In genomic region chr13:73160289-73160688, GRCm38 (mm10) we compare ENCODE assay signal across 8 mouse cellular contexts.
DNase-seq lines count a peak whose midpoint lies in the region; ATAC-seq and TF ChIP-seq lines count a peak whose summit lies in the region.

No protein-coding gene starts in this region.

- TF ChIP-seq POLR2A in CH12.LX (IDR thresholded peaks at IDR 0.05; ENCODE audit: low read depth, low read length) = no peak
- TF ChIP-seq POLR2A in thymus, adult 2 months (IDR thresholded peaks at IDR 0.05; ENCODE audit: control insufficient read depth, extremely low read depth, insufficient read depth, low read length, poor library complexity) = no peak

- peak; percentile 83 for ATAC-seq in cerebellum, adult (ENCODE audit: insufficient number of reproducible peaks, low FRiP score, low TSS enrichment)
- peak; percentile 93 for ATAC-seq in forebrain, embryonic 14.5 days
- ATAC-seq in heart, postnatal 0 days (ENCODE audit: insufficient read depth, low read depth) = peak; percentile 99
- ATAC-seq in liver, embryonic 14.5 days (ENCODE audit: insufficient read depth) = no peak
- ATAC-seq in neural tube, embryonic 14.5 days (ENCODE audit: low read depth) = peak; percentile 97

- no peaks in the 10 kb centered on the region for H3K36me3 ChIP-seq in CH12.LX (replicated peaks in 1 of 2; ENCODE audit: control insufficient read depth in 1 of 2, insufficient read depth in 1 of 2, low read length in 1 of 2)
- H3K36me3 ChIP-seq in forebrain, embryonic 14.5 days (ENCODE audit: control insufficient read depth, insufficient read depth, low read length) = no peaks in the 10 kb centered on the region
- H3K36me3 ChIP-seq in heart, postnatal 0 days (replicated peaks; ENCODE audit: control insufficient read depth, insufficient read depth, low read length) = no peaks in the 10 kb centered on the region
- no peaks in the 10 kb centered on the region for H3K36me3 ChIP-seq in liver, embryonic 14.5 days (replicated peaks; ENCODE audit: control insufficient read depth, insufficient read depth, low read depth)
- no peaks in the 10 kb centered on the region for H3K36me3 ChIP-seq in neural tube, embryonic 14.5 days (ENCODE audit: control insufficient read depth, insufficient read depth, low read length)
- no peaks in the 10 kb centered on the region for H3K36me3 ChIP-seq in thymus, adult 2 months (ENCODE audit: control insufficient read depth, insufficient read depth, low read length)

- H3K4me1 ChIP-seq in CH12.LX (ENCODE audit: control insufficient read depth in 1 of 2, insufficient read depth in 2 of 2) = no peaks in the 10 kb centered on the region; a peak in 1 of 4 replicates
- peaks cover 9% of the 10 kb centered on the region; the same call in 1 of the 2 replicates for H3K4me1 ChIP-seq in forebrain, embryonic 14.5 days (ENCODE audit: control insufficient read depth, insufficient read depth, low read length)
- H3K4me1 ChIP-seq in heart, postnatal 0 days (ENCODE audit: control insufficient read depth, insufficient read depth) = peaks cover 3% of the 10 kb centered on the region; the same call in 1 of the 2 replicates
- no peaks in the 10 kb centered on the region for H3K4me1 ChIP-seq in liver, embryonic 14.5 days (replicated peaks; ENCODE audit: control insufficient read depth in 2 of 2, insufficient read depth in 2 of 2, low read length in 1 of 2)
- H3K4me1 ChIP-seq in neural tube, embryonic 14.5 days (ENCODE audit: control insufficient read depth, insufficient read depth, low read length) = 0 out of 2 replicates have a peak, but pooled peaks cover 3% of the 10 kb centered on the region
- no peaks in the 10 kb centered on the region; the same call in 1 of the 2 replicates for H3K4me1 ChIP-seq in thymus, adult 2 months (replicated peaks; ENCODE audit: control insufficient read depth, insufficient read depth, low read length)

- peak; percentile 40 to 60; a peak in 3 of 4 replicates for TF ChIP-seq CTCF in CH12.LX (conservative IDR thresholded peaks at IDR 0.05 in 1 of 2, IDR thresholded peaks at IDR 0.05 in 1 of 2; ENCODE audit: low read depth in 2 of 2, low read length in 2 of 2)
- peak; percentile 89; the same call in 1 of the 2 replicates for TF ChIP-seq CTCF in heart, postnatal 0 days (IDR thresholded peaks at IDR 0.05; ENCODE audit: low read depth)
- peak; percentile 93 for TF ChIP-seq CTCF in liver, embryonic 14.5 days (IDR thresholded peaks at IDR 0.05; ENCODE audit: low read depth)
- peak; percentile 91 for TF ChIP-seq CTCF in thymus, adult 2 months (IDR thresholded peaks at IDR 0.05; ENCODE audit: borderline replicate concordance, control insufficient read depth, extremely low read depth, insufficient read depth, low read length, poor library complexity)

- peak; percentile 53 for DNase-seq in CH12.LX (ENCODE audit: extremely low read depth)
- DNase-seq in forebrain, embryonic 14.5 days (ENCODE audit: low spot score) = peak; percentile 87
- DNase-seq in heart, postnatal 0 days (ENCODE audit: low spot score) = peak; percentile 87
- peak; percentile 85 to 91 for DNase-seq in kidney, postnatal 36 days
- no peak for DNase-seq in liver, embryonic 14.5 days (ENCODE audit: low read depth in 3 of 3, low spot score in 3 of 3)
- peak; percentile 30 for DNase-seq in thymus, adult 2 months

- H3K9me3 ChIP-seq in CH12.LX (replicated peaks; ENCODE audit: low read length) = no peaks in the 10 kb centered on the region
- no peaks in the 10 kb centered on the region for H3K9me3 ChIP-seq in forebrain, embryonic 14.5 days (replicated peaks; ENCODE audit: control insufficient read depth, low read length)
- no peaks in the 10 kb centered on the region for H3K9me3 ChIP-seq in heart, postnatal 0 days (replicated peaks; ENCODE audit: control insufficient read depth, low read length)
- H3K9me3 ChIP-seq in liver, embryonic 14.5 days (ENCODE audit: control insufficient read depth, low read length) = no peaks in the 10 kb centered on the region
- no peaks in the 10 kb centered on the region for H3K9me3 ChIP-seq in neural tube, embryonic 14.5 days (ENCODE audit: control insufficient read depth, low read length)

- H3K9ac ChIP-seq in CH12.LX (ENCODE audit: insufficient read depth, low read depth) = no peak overlapping the region
- H3K9ac ChIP-seq in forebrain, embryonic 14.5 days (ENCODE audit: low read length) = peak overlapping the region; percentile 41; the same call in 1 of the 2 replicates
- H3K9ac ChIP-seq in heart, postnatal 0 days (replicated peaks; ENCODE audit: low read depth, low read length) = no peak overlapping the region
- no peak overlapping the region for H3K9ac ChIP-seq in liver, embryonic 14.5 days (replicated peaks)
- H3K9ac ChIP-seq in neural tube, embryonic 14.5 days (replicated peaks; ENCODE audit: low read depth, low read length) = peak overlapping the region; percentile 4; the same call in 1 of the 2 replicates

- H3K79me2 ChIP-seq in CH12.LX (replicated peaks; ENCODE audit: control insufficient read depth, extremely low read depth, insufficient read depth, poor library complexity, severe bottlenecking) = no peaks in the 10 kb centered on the region

- no peak overlapping the region for H3K4me2 ChIP-seq in CH12.LX (ENCODE audit: insufficient read depth, low read depth, poor library complexity, severe bottlenecking)
- H3K4me2 ChIP-seq in forebrain, embryonic 14.5 days (ENCODE audit: low read length) = peak overlapping the region; percentile 53
- H3K4me2 ChIP-seq in heart, postnatal 0 days (ENCODE audit: low read depth, low read length) = peak overlapping the region; percentile 52
- H3K4me2 ChIP-seq in liver, embryonic 14.5 days (ENCODE audit: low read depth) = peak overlapping the region; percentile 27
- peak overlapping the region; percentile 44 for H3K4me2 ChIP-seq in neural tube, embryonic 14.5 days (ENCODE audit: low read depth, low read length)

- TF ChIP-seq RAD21 in CH12.LX (IDR thresholded peaks at IDR 0.05; ENCODE audit: low read depth, low read length) = peak; percentile 15

- H3K27me3 ChIP-seq in CH12.LX (replicated peaks) = peaks cover 25% of the 10 kb centered on the region
- no peaks in the 10 kb centered on the region for H3K27me3 ChIP-seq in forebrain, embryonic 14.5 days (replicated peaks; ENCODE audit: control insufficient read depth, insufficient read depth, low read length)
- H3K27me3 ChIP-seq in heart, postnatal 0 days (ENCODE audit: control insufficient read depth, insufficient read depth, low read length) = no peaks in the 10 kb centered on the region
- no peaks in the 10 kb centered on the region for H3K27me3 ChIP-seq in liver, embryonic 14.5 days (ENCODE audit: control insufficient read depth, insufficient read depth, low read length)
- H3K27me3 ChIP-seq in neural tube, embryonic 14.5 days (ENCODE audit: control insufficient read depth, insufficient read depth, low read length) = no peaks in the 10 kb centered on the region; the same call in 1 of the 2 replicates
- H3K27me3 ChIP-seq in thymus, adult 2 months (ENCODE audit: control insufficient read depth, insufficient read depth, low read length) = no peaks in the 10 kb centered on the region

- no peak for TF ChIP-seq EP300 in CH12.LX (IDR thresholded peaks at IDR 0.05; ENCODE audit: low read length)
- TF ChIP-seq EP300 in heart, postnatal 0 days (IDR thresholded peaks at IDR 0.05; ENCODE audit: low read depth) = no peak
- TF ChIP-seq EP300 in liver, embryonic 14.5 days (IDR thresholded peaks at IDR 0.05; ENCODE audit: low read depth) = no peak

- H3K4me3 ChIP-seq in CH12.LX (replicated peaks in 1 of 3; ENCODE audit: low read depth in 2 of 3, low read length in 2 of 3, poor library complexity in 1 of 3) = peak overlapping the region in 1 of 3 experiments; percentile 30
- H3K4me3 ChIP-seq in forebrain, embryonic 14.5 days (ENCODE audit: low read depth, low read length) = peak overlapping the region; percentile 20
- 0 out of 2 replicates have a peak overlapping the region, but pooled peaks have one; percentile 5 for H3K4me3 ChIP-seq in heart, postnatal 0 days (ENCODE audit: low read depth, low read length)
- H3K4me3 ChIP-seq in liver, embryonic 14.5 days (ENCODE audit: insufficient read depth in 1 of 2, low read depth in 2 of 2, low read length in 2 of 2) = no peak overlapping the region; a peak in 1 of 4 replicates
- peak overlapping the region; percentile 25 for H3K4me3 ChIP-seq in neural tube, embryonic 14.5 days (ENCODE audit: low read depth, low read length)
- H3K4me3 ChIP-seq in thymus, adult 2 months (ENCODE audit: control insufficient read depth, insufficient read depth, low read length) = no peak overlapping the region

- WGBS in forebrain, embryonic 14.5 days = 2% methylated on average over 22 of the region's 22 CpGs
- under 1% methylated on average over 22 of the region's 22 CpGs for WGBS in heart, postnatal 0 days
- 3% methylated on average over 22 of the region's 22 CpGs for WGBS in liver, embryonic 14.5 days (ENCODE audit: insufficient replicate concordance)
- WGBS in neural tube, embryonic 14.5 days = 2% methylated on average over 22 of the region's 22 CpGs
- WGBS in thymus, adult 2 months = 5% methylated on average over 22 of the region's 22 CpGs

- H3K27ac ChIP-seq in CH12.LX (ENCODE audit: insufficient read depth, low read depth) = no peak overlapping the region
- no peak overlapping the region for H3K27ac ChIP-seq in forebrain, embryonic 14.5 days (ENCODE audit: low read depth, low read length)
- H3K27ac ChIP-seq in heart, postnatal 0 days (ENCODE audit: low read depth) = no peak overlapping the region
- H3K27ac ChIP-seq in liver, embryonic 14.5 days = no peak overlapping the region
- H3K27ac ChIP-seq in neural tube, embryonic 14.5 days (ENCODE audit: low read depth, low read length) = no peak overlapping the region
- no peak overlapping the region for H3K27ac ChIP-seq in thymus, adult 2 months (ENCODE audit: control insufficient read depth, insufficient read depth, low read length)

- dilution Hi-C loops in CH12.LX (cut with MboI; ENCODE audit: extremely low pct_ligation_motif_present, extremely low pct_unique_long_range_greater_than_20kb, low sequenced_read_pairs) = no loop called here

- in situ Hi-C loops in CH12.LX (cut with MboI; ENCODE audit: low pct_ligation_motif_present, low pct_unique_long_range_greater_than_20kb, low sequenced_read_pairs) = no loop called here

TF ChIP-seq in CH12.LX, 34 proteins besides CTCF, POLR2A, EP300 and RAD21:
- TF ChIP-seq KAT2A (IDR thresholded peaks at IDR 0.05; ENCODE audit: insufficient replicate concordance, low read length) (no peak), MAX (IDR thresholded peaks at IDR 0.05; ENCODE audit: low read length) (no peak), ETS1 (conservative IDR thresholded peaks at IDR 0.05; ENCODE audit: low read depth, low read length) (no peak), SIN3A (IDR thresholded peaks at IDR 0.05; ENCODE audit: low read length) (no peak), POLR2AphosphoS2 (IDR thresholded peaks at IDR 0.05; ENCODE audit: low read depth, low read length) (no peak), PAX5 (IDR thresholded peaks at IDR 0.05; ENCODE audit: low read length) (no peak), SMC3 (IDR thresholded peaks at IDR 0.05; ENCODE audit: low read depth, low read length) (peak; percentile 23), USF1 (IDR thresholded peaks at IDR 0.05; ENCODE audit: low read depth, low read length) (no peak)

Comparison
In these comparisons a context has a peak if more than half of its experiments do, and no peak if none do; other contexts are left out.
1. DNase-seq: peak in CH12.LX (single experiment), forebrain, embryonic 14.5 days (single experiment), heart, postnatal 0 days (single experiment), kidney, postnatal 36 days (2 of 2) and thymus, adult 2 months (single experiment); none in liver, embryonic 14.5 days (0 of 3).
2. H3K4me3 ChIP-seq: peak in forebrain, embryonic 14.5 days (single experiment), heart, postnatal 0 days (single experiment) and neural tube, embryonic 14.5 days (single experiment); none in liver, embryonic 14.5 days (0 of 2) and thymus, adult 2 months (single experiment).
3. H3K9ac ChIP-seq: peak in forebrain, embryonic 14.5 days (single experiment) and neural tube, embryonic 14.5 days (single experiment); none in CH12.LX (single experiment), heart, postnatal 0 days (single experiment) and liver, embryonic 14.5 days (single experiment).
4. Peak in every context shown above with its lines, with median percentiles within 50 percentile points of each other: CTCF ChIP-seq.